Mouse (Mus musculus): ENCODE data around the gene Zfp827. TPM values are rescaled to one million over a fixed set of nuclear protein-coding genes. Genes with fewer than 3 reads are reported as not detected.

Zfp827 gene
- total RNA-seq, 2 experiments from 2014 or later, result 6.7 to 7.4 TPM

DNA sequence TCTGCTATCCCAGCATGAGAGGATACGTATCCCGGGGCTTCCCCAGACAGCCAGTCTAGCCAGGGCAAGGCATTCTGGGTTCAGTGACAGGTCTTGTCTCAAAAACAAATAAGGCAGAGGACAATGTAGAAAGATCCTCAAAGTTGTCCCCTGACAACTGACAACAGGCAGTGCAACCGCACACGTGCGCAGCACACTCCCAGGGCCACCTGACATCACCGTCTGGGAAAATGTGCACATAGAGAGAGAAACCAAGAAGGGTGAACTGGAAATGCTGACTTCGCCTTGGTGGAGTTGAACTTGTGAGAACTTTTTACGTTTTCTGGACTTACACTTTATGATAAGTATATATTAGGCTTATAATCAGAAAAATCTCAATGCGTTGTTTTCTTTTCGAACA, 121.6 kb downstream of the Zfp827 start:
- intact Hi-C loops (cut with DNase I; ENCODE audit: low total_unique reads), result no loop called here
- DNase-seq, result no peak

DNA sequence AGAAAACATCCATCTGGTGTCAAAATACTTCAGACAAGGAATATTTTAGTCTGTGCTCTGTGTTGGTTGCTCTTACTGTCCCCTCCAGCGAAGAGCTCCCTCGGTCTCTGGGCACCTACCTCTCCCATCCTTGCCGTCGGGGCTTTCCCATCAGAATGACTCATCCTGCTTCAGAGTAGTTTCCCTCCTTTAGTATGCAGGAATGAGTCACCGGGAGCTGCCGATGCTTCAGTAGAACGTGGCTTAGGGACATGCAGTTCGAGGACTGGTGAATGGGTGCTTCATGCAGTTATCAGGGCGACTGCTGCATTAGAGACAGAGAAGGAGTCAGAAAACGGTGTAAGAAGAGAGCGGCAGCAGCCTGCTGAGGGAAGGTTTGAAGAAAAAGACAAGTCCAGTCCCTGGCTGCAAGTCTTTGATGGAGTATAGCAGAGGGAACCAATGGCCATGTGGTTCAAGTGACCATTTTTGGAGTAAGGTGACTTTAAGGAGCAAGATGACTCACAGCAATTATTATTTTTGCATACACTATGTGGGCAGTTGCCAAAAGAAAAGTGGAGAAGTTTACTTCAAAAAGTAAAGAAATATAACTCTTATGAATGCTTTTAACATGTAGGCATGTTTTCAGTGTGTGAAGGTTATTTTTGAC, 122.4 kb downstream of the Zfp827 start:
- intact Hi-C loops (cut with DNase I; ENCODE audit: low total_unique reads), result no loop called here
- DNase-seq, result no peak

DNA sequence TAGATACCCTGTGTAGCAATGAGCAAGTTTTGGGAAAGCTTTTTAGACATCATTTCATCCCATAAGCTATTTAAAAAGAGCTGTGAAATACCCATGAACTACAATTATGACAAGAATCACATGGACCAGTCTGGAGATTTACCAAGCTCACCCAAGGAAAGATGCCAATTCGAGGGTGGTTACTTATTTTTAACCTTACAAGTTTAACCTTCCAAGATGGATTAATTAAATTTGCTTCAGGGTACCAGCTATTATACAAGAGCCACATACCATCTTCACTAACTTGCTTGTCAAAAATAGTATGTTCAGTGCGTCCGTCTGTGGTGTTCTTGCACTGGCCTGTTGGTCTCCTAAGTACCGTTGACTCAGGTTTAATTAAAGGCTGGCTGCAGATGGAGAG, 123.4 kb downstream of the Zfp827 start:
- DNase-seq, result no peak
- intact Hi-C loops (cut with DNase I; ENCODE audit: low total_unique reads), result no loop called here

DNA sequence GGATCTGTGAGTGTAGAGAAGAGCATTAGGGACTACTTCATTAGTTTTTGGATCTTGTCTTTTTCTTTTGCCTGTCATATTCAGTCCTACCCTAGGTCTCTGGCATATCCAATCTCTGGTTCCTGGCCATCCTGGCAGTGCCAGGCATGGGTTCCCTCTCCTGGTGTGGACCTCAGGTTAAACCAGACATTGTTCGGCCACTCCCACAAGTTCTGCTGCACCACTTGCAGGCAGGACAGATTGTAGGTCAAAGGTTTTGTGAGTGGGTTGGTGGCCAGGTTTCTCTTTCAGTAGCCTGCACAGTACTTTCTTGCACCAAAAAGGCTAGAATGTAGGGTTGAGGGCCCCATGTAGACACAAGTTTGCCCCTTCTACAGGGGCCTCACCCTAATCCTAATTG, 125.0 kb downstream of the Zfp827 start:
- no peak for DNase-seq
- intact Hi-C loops (cut with DNase I; ENCODE audit: low total_unique reads), result no loop called here

GRCm38 (mm10) chr8:79153637-79154036, 125.4 kb downstream of the Zfp827 start:
- DNase-seq, result no peak
- intact Hi-C loops (cut with DNase I; ENCODE audit: low total_unique reads), result no loop called here

DNA sequence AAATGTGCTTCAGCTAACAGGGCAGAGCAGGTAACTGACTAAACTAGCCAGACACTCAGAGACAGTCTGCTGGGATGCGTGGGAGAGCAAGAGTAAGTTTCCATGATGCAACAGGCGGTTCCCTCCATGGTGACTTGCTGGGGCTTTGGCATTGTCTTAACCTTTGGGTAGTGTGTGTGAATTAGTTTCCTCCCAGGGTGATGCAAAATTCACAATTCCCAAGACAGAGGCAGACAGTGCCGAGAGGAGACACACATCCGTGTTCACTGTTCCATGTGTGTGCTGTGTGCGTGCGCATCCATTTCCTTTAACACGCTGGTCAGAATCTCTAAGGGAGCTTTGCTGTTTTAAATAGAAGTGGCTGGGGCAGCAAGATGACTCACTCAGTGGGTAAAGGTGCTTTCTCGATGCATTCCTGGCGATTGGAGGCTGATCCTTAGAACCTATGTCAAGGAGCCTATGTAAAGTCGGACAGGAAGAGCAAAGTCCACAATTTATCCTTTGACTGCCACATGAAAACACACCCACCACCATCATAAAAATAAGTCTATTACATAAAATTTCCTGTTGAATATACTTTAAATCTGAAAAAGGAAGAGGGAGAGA, 127.4 kb downstream of the Zfp827 start:
- intact Hi-C loops (cut with DNase I; ENCODE audit: low total_unique reads), result no loop called here
- DNase-seq, result no peak

DNA sequence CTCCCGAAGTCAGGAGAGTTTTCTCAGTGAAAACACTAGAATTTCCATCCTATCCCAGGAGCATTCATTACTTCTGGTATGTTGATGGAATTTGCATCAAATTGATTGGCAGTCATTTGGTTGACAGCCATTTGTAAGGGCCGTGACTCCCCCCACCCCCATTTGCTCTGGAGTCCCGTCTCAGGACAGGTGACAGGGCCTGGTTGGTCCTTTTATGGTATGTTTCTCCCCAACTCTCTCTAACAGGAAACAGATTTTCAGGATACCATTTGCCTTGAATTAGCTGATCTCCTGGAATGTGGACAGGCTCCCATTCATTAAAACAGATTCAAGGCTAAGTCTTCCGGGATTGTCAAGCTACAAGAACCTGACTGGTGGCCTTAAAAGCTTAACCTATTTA, 129.1 kb downstream of the Zfp827 start:
- DNase-seq, result no peak
- intact Hi-C loops (cut with DNase I; ENCODE audit: low total_unique reads), result no loop called here

DNA sequence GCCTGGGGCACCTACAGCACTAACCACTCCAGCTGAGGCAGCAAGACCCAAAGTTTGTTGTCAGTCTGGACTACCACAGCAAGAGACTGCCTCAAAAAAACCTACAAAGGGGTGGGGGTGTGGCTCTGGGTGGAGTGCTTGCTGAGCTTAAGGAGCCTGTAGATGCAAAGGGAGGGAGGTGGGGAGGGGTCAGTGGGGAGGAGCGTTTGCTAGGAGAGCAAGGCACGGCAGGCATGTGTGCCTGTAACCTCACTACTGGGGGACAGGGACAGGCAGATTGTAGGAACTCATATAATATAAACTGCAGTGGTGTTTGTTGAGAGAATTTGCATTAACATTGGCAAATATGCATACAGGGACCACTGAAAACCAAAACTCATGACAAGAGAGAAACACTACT, 130.1 kb downstream of the Zfp827 start:
- intact Hi-C loops (cut with DNase I; ENCODE audit: low total_unique reads), result no loop called here
- no peak for DNase-seq

- intact Hi-C loops (cut with DNase I; ENCODE audit: low total_unique reads), result no loop called here
- no peak for DNase-seq
These were observed 131.2 kb downstream of the Zfp827 start for GRCm38 (mm10) chr8:79159397-79159796.

DNA sequence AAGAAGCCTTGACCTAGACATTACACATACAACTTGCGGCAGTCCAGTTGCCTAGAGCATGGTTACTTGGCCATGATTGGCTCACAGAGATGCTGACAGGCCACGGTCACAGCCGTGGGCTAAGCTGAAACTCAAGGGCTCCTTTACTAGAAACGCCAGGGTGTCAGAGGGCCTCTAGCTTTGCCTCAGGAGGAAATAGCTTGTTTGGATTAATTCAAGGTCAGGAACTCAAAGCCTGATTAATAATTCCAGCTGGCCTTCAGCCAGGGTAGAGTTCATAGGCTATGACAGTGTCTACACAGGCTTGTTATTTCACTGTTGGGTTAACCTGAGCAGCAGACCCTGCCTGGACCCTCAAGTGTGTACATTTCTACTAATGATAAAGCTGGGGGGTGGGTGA, 132.1 kb downstream of the Zfp827 start:
- intact Hi-C loops (cut with DNase I; ENCODE audit: low total_unique reads), result no loop called here
- no peak for DNase-seq

DNA sequence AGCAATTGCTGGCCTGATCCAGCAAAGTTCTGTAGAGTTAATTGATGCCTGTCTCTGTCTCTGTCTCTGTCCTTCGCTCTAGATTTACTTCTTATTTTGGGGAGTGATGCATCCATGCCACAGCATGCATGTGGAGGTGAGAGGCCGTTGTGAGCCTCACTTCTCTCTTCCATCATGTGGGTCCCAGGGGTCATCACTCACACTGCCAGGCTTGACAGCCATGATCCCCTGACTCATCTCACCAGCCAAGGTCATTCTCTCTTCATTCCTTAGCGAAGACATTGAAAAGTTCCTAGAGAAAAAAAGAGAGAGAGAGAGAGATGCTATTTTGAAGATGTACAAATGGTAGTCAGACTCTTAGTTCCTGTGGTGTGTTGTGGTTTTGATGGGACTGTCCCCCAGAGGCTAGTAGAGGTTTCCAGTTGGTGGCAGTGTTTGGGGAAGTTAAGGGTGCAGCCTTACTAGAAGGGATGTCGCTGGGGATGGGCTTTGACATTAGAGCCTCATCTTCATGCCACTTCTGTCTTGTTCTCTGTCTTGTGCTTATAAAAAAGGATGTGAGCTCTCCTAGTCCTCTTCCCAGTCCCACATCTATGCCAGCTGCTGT, 133.0 kb downstream of the Zfp827 start:
- no peak for DNase-seq
- intact Hi-C loops (cut with DNase I; ENCODE audit: low total_unique reads), result no loop called here

DNA sequence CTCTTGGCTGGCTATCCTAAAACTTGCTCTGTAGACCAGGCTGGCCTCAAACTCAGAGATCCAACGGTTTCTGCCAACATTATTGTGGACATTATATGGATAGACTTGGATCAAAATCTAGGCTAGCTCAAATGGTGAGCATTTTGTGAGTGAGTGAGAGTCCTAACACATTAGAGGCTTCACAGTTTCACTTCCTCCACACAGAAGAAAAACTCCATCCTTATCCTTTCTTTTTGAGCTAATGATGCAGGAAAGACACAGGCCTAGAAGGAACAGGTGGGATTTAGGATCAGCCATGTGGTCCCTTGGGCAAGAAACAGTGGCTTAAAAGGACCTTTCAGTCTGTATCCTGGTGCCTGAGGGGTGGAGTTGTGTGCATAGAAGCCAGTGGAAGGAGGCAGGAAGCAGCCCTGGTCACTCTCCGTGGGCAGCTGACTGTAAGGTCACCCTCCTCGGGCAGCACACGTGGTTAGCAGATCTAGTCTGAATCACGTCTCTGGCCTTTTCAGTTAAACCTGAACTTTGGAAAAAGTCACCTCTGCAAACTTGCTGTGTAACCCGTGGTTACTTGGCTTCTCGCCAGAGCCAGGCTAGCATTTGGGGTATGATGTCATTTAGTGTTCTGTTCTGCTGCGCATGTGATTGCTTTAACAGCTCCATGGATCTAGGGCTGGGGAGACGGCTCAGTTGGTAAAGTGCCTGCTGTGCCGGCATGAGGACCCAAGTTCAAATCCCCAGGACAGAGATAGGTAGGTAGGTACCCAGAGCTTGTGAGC, 134.5 kb downstream of the Zfp827 start:
- peak; percentile 58 for DNase-seq
- intact Hi-C loops (cut with DNase I; ENCODE audit: low total_unique reads), result no loop called here

DNA sequence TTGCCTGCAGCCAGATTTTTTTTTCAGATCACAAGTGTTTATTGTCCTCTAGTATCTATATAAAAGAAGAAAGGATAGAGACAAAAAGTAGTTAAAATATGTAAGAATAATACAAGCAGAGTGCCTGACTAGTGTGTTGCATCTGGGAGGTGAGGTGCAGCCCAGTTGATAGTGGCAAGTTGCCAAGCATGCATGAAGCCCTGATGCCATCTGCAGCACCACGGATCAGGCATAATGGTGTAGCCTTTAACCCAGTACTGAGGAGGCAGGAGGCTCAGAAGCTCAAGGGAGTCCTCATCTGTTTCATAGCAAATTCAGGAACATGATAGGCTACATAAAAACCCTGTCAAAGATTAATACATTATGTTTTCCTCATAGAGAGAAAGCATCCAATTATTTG, 136.1 kb downstream of the Zfp827 start:
- no peak for DNase-seq
- intact Hi-C loops (cut with DNase I; ENCODE audit: low total_unique reads), result no loop called here

DNA sequence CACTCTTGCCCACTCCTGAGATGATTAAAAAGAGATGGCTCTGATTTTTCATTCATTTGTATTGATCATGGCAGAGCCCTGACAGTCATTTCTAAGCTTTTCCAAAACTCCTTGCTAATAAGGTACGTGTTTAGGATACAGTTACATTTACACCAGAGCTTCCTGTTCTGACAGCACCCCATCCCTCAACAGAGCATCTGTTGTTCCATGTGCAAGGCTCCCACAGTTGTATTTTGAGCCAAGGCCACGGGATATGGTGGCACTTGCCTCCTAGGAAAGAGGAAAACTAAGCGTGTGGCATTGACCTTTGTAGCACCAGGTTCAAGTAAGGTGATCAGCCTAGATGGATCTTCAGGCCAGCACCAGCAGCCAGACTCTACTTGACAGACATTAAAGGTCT, 137.0 kb downstream of the Zfp827 start:
- intact Hi-C loops (cut with DNase I; ENCODE audit: low total_unique reads), result no loop called here
- no peak for DNase-seq

DNA sequence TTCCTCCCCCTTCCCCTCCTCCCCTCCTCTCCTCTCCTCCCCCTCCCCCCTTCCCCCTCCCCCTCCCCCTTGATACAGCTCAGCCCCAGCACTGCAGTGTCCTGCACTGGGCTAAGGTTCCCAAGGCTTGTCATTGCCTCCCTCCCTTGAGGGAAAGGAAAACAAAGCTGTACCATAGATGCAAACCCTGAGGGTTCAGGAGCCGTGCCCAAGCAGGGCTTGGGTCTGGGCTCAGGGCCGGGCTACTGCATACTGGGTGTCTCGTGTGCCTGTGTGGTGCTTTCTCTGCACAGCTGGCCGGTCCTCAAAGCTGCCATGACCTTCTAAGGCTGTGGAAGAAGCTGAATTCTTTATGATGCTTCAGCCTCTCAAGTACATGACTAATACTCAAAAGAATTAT, 145.4 kb downstream of the Zfp827 start:
- intact Hi-C loops (cut with DNase I; ENCODE audit: low total_unique reads), result no loop called here
- no peak for DNase-seq

GRCm38 (mm10) chr8:79175991-79176390, 147.8 kb downstream of the Zfp827 start:
- no peak for DNase-seq
- intact Hi-C loops (cut with DNase I; ENCODE audit: low total_unique reads), result no loop called here

DNA sequence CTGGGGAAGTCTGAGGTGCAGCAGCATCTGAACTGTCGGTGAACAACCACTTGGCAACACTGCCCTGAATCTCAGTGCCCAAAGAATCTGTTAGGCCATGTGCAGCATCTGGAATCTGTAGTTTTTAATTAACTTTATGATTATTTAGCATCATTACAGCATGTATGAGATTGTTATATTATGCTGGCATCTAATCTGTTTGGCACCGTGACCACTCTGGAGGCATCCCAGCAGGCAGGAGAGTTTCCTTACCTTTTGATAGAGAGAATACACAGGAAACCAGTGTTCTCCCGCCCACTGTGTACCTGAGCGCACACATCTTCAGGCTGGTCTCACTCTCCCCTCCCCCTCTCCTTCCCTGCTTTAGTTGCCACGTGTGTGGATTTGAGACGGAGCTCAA, 151.4 kb downstream of the Zfp827 start:
- DNase-seq, result no peak
- intact Hi-C loops (cut with DNase I; ENCODE audit: low total_unique reads), result no loop called here

GRCm38 (mm10) chr8:79185488-79185887, 157.3 kb downstream of the Zfp827 start:
- DNase-seq, result no peak
- intact Hi-C loops (cut with DNase I; ENCODE audit: low total_unique reads), result no loop called here

GRCm38 (mm10) chr8:79190071-79190470, 161.8 kb downstream of the Zfp827 start:
- intact Hi-C loops (cut with DNase I; ENCODE audit: low total_unique reads), result no loop called here
- no peak for DNase-seq

- DNase-seq, result no peak
- intact Hi-C loops (cut with DNase I; ENCODE audit: low total_unique reads), result no loop called here
These were observed 168.2 kb downstream of the Zfp827 start for GRCm38 (mm10) chr8:79196481-79196880.

DNA sequence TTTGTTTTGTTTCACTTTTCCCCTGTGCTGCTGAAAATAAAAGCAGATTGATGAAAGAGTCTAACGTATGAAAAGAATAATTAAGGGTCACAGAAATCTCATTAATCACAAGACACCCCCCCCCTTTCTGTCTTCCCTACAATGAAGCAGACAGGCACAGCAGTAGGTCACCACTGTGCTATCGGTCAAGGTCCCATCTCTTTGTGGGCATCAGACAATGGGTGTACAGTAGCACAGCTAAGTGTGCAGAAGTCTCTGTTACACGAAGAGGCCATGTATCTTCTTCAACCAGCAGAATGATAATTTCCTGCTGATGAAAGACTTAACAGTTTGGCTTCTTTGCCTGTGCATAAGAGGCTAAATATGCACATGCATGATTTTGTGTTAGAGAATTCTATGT, 170.4 kb downstream of the Zfp827 start:
- intact Hi-C loops (cut with DNase I; ENCODE audit: low total_unique reads), result no loop called here
- DNase-seq, result no peak
